Mouse (Mus musculus): Measurements from ENCODE around the gene Scfd2.

- no peak for TF ChIP-seq CTCF (IDR thresholded peaks at IDR 0.05; ENCODE audit: control insufficient read depth, insufficient read depth, insufficient replicate concordance, low read depth, low read length)
- no peak for TF ChIP-seq POLR2A (IDR thresholded peaks at IDR 0.05; ENCODE audit: control insufficient read depth, low read depth, low read length)
Measured at GRCm38 (mm10) chr5:74166642-74167041, 364.9 kb downstream of the Scfd2 start.

Data from testis, adult 2 months (tissue).